Mouse (Mus musculus) heart, embryonic 15.5 days (tissue): ENCODE measurements at regions not wholly inside any gene's neighbourhood (a gene's known extent, or its start where the extent isn't known, plus 50 kb on each side); places are given as distances from the start of the nearest gene placed in this dataset.

Source experiments
- ATAC-seq: fragments of 200-750 bp; cut with Nextera tagmentation; replicated peaks from 2 replicates; pipeline ENCODE4 v1.8.0; 2017; ENCODE audit warnings: low read depth, moderate TSS enrichment; ENCODE audit not compliant: insufficient number of reproducible peaks, insufficient read depth, low FRiP score
- H3K27ac ChIP-seq: fragments of 300-500 bp; sonication (generic); 2 replicates; pipeline ENCODE4 v1.5.1; 2015; ENCODE audit warnings: mild to moderate bottlenecking, inconsistent platforms
- H3K27me3 ChIP-seq: fragments of 300-500 bp; sonication (generic); 2 replicates; pipeline ENCODE4 v1.6.1; 2015; ENCODE audit warnings: inconsistent platforms
- H3K36me3 ChIP-seq: fragments of 300-500 bp; sonication (generic); 2 replicates; pipeline ENCODE4 v1.6.1; 2015; ENCODE audit warnings: mild to moderate bottlenecking, inconsistent platforms
- H3K4me1 ChIP-seq: fragments of 300-500 bp; sonication (generic); replicated peaks from 2 replicates; pipeline ENCODE4 v1.6.1; 2015; ENCODE audit warnings: inconsistent platforms
- H3K4me2 ChIP-seq: fragments of 300-500 bp; sonication (generic); 2 replicates; pipeline ENCODE4 v1.6.1; 2015; ENCODE audit warnings: inconsistent platforms, mild to moderate bottlenecking, moderate library complexity
- H3K4me3 ChIP-seq: fragments of 300-500 bp; sonication (generic); 2 replicates; pipeline ENCODE4 v1.5.1; 2015; ENCODE audit warnings: mild to moderate bottlenecking, inconsistent platforms
- H3K9ac ChIP-seq: fragments of 300-500 bp; sonication (generic); 2 replicates; pipeline ENCODE4 v1.6.1; 2015; ENCODE audit warnings: mild to moderate bottlenecking, inconsistent platforms
- H3K9me3 ChIP-seq: fragments of 300-500 bp; sonication (generic); replicated peaks from 2 replicates; pipeline ENCODE4 v1.6.1; 2016; ENCODE audit warnings: inconsistent platforms
- WGBS: fragments of 180-500 bp; shearing (Covaris S2); methylation state at CpG from one replicate; pipeline ENCODE4 v1.1.7; 2015; ENCODE audit warnings: mixed read lengths; 5-methylcytosine and 5-hydroxymethylcytosine counted together

GRCm38 (mm10) chr5:101294031-101294430 is 370.8 kb downstream of the Nkx6-1 start:
- 0 out of 2 replicates have a peak, but pooled peaks cover 3% of the 10 kb centered on the region for H3K27me3 ChIP-seq
- no peaks in the 10 kb centered on the region for H3K4me1 ChIP-seq
- H3K27ac ChIP-seq = no peak overlapping the region
- WGBS = 51% methylated on average over 3 of the region's 3 CpGs
- ATAC-seq = no peak
- no peak overlapping the region for H3K9ac ChIP-seq
- no peak overlapping the region for H3K4me3 ChIP-seq
- H3K36me3 ChIP-seq = no peaks in the 10 kb centered on the region
- no peak overlapping the region for H3K4me2 ChIP-seq
- H3K9me3 ChIP-seq = no peaks in the 10 kb centered on the region

GRCm38 (mm10) chr5:101288358-101288757 is 376.4 kb downstream of the Nkx6-1 start:
- no peaks in the 10 kb centered on the region for H3K36me3 ChIP-seq
- H3K27ac ChIP-seq = no peak overlapping the region
- no peaks in the 10 kb centered on the region for H3K27me3 ChIP-seq
- WGBS = 52% methylated on average over 6 of the region's 6 CpGs
- H3K4me1 ChIP-seq = no peaks in the 10 kb centered on the region
- no peak overlapping the region for H3K9ac ChIP-seq
- H3K4me3 ChIP-seq = no peak overlapping the region
- no peak overlapping the region for H3K4me2 ChIP-seq
- no peaks in the 10 kb centered on the region for H3K9me3 ChIP-seq
- no peak for ATAC-seq

GRCm38 (mm10) chr5:101285941-101286340 is 378.9 kb downstream of the Nkx6-1 start:
- 50% methylated on average over 7 of the region's 7 CpGs for WGBS
- Histone ChIP-seq H3K4me1 (no peaks in the 10 kb centered on the region), H3K27me3 (no peaks in the 10 kb centered on the region), H3K9ac (no peak overlapping the region), H3K9me3 (no peaks in the 10 kb centered on the region), H3K27ac (no peak overlapping the region), H3K4me2 (no peak overlapping the region), H3K4me3 (no peak overlapping the region), H3K36me3 (no peaks in the 10 kb centered on the region)
- no peak for ATAC-seq

GRCm38 (mm10) chr5:101250474-101250873 is 405.0 kb downstream of the Gpat3 start:
- no peak overlapping the region for H3K9ac ChIP-seq
- no peaks in the 10 kb centered on the region for H3K4me1 ChIP-seq
- WGBS = 79% methylated on average over 3 of the region's 3 CpGs
- H3K4me3 ChIP-seq = no peak overlapping the region
- H3K9me3 ChIP-seq = no peaks in the 10 kb centered on the region
- H3K27me3 ChIP-seq = no peaks in the 10 kb centered on the region
- ATAC-seq = no peak
- no peak overlapping the region for H3K27ac ChIP-seq
- H3K4me2 ChIP-seq = no peak overlapping the region
- H3K36me3 ChIP-seq = no peaks in the 10 kb centered on the region

GRCm38 (mm10) chr5:101242651-101243050 is 397.1 kb downstream of the Gpat3 start:
- Histone ChIP-seq H3K4me3 (no peak overlapping the region), H3K4me2 (no peak overlapping the region), H3K4me1 (no peaks in the 10 kb centered on the region), H3K27me3 (no peaks in the 10 kb centered on the region), H3K36me3 (no peaks in the 10 kb centered on the region), H3K9me3 (no peaks in the 10 kb centered on the region), H3K9ac (no peak overlapping the region), H3K27ac (no peak overlapping the region)
- 78% methylated on average over 2 of the region's 2 CpGs for WGBS
- ATAC-seq = no peak

GRCm38 (mm10) chr5:101239298-101240118 is 394.0 kb downstream of the Gpat3 start:
- Histone ChIP-seq H3K4me1 (no peaks in the 10 kb centered on the region), H3K27me3 (no peaks in the 10 kb centered on the region), H3K4me3 (peak overlapping the region; percentile 35), H3K9me3 (no peaks in the 10 kb centered on the region), H3K27ac (no peak overlapping the region), H3K36me3 (no peaks in the 10 kb centered on the region), H3K4me2 (peak overlapping the region; percentile 42; the same call in 1 of the 2 replicates), H3K9ac (no peak overlapping the region)
- whole genome bisulfite sequencing = 55% methylated on average over 16 of the region's 16 CpGs
- no peak for ATAC-seq

GRCm38 (mm10) chr5:101236163-101236693 is 390.7 kb downstream of the Gpat3 start:
- Histone ChIP-seq H3K4me1 (no peaks in the 10 kb centered on the region), H3K4me3 (no peak overlapping the region), H3K36me3 (no peaks in the 10 kb centered on the region), H3K9me3 (no peaks in the 10 kb centered on the region), H3K27me3 (no peaks in the 10 kb centered on the region), H3K27ac (no peak overlapping the region), H3K9ac (no peak overlapping the region), H3K4me2 (no peak overlapping the region)
- ATAC-seq = no peak
- WGBS = 70% methylated on average over 9 of the region's 9 CpGs

GRCm38 (mm10) chr5:101222390-101222789 is 376.9 kb downstream of the Gpat3 start:
- Histone ChIP-seq H3K9me3 (no peaks in the 10 kb centered on the region), H3K36me3 (no peaks in the 10 kb centered on the region), H3K27ac (no peak overlapping the region), H3K4me1 (no peaks in the 10 kb centered on the region), H3K4me2 (no peak overlapping the region), H3K4me3 (no peak overlapping the region), H3K9ac (no peak overlapping the region), H3K27me3 (no peaks in the 10 kb centered on the region)
- 75% methylated on average over 10 of the region's 10 CpGs for WGBS
- ATAC-seq = no peak

GRCm38 (mm10) chr5:101218082-101218481 is 372.6 kb downstream of the Gpat3 start:
- Histone ChIP-seq H3K9me3 (no peaks in the 10 kb centered on the region), H3K36me3 (no peaks in the 10 kb centered on the region), H3K27me3 (no peaks in the 10 kb centered on the region), H3K4me3 (no peak overlapping the region), H3K27ac (no peak overlapping the region), H3K9ac (no peak overlapping the region), H3K4me2 (no peak overlapping the region), H3K4me1 (no peaks in the 10 kb centered on the region)
- no peak for ATAC-seq
- 79% methylated on average over 3 of the region's 3 CpGs for WGBS

- Histone ChIP-seq H3K9me3 (no peaks in the 10 kb centered on the region), H3K27me3 (no peaks in the 10 kb centered on the region), H3K9ac (no peak overlapping the region), H3K36me3 (no peaks in the 10 kb centered on the region), H3K27ac (no peak overlapping the region), H3K4me3 (no peak overlapping the region), H3K4me2 (no peak overlapping the region), H3K4me1 (no peaks in the 10 kb centered on the region)
- ATAC-seq = no peak
- 79% methylated on average over 10 of the region's 10 CpGs for WGBS
These were observed 371.5 kb downstream of the Gpat3 start for GRCm38 (mm10) chr5:101216837-101217571.

- no peaks in the 10 kb centered on the region for H3K4me1 ChIP-seq
- no peaks in the 10 kb centered on the region for H3K27me3 ChIP-seq
- H3K9ac ChIP-seq = no peak overlapping the region
- no peak overlapping the region for H3K4me3 ChIP-seq
- H3K27ac ChIP-seq = no peak overlapping the region
- ATAC-seq = no peak
- WGBS = 73% methylated on average over 4 of the region's 4 CpGs
- H3K9me3 ChIP-seq = no peaks in the 10 kb centered on the region
- H3K4me2 ChIP-seq = no peak overlapping the region
- no peaks in the 10 kb centered on the region for H3K36me3 ChIP-seq
These were observed 366.5 kb downstream of the Gpat3 start for GRCm38 (mm10) chr5:101211974-101212373.
